Mouse (Mus musculus) embryonic fibroblast, embryonic 13.5 days (primary cell): ENCODE data around the gene Crabp2. TPM values are rescaled to one million over a fixed set of nuclear protein-coding genes. Genes with fewer than 3 reads are reported as not detected.

ENCODE experiments used
- H3K27ac ChIP-seq: 2 replicates; pipeline ENCODE4 v1.5.1; 2012; ENCODE audit warnings: low read length, control low read depth, inconsistent platforms; ENCODE audit not compliant: insufficient read depth
- H3K4me1 ChIP-seq: 2 replicates; pipeline ENCODE4 v1.6.1; 2011; ENCODE audit warnings: low read length; ENCODE audit not compliant: control insufficient read depth, insufficient read depth
- H3K4me3 ChIP-seq: 2 replicates; pipeline ENCODE4 v1.5.1; 2011; ENCODE audit warnings: mild to moderate bottlenecking, control low read depth, low read length; ENCODE audit not compliant: insufficient read depth
- CTCF ChIP-seq: IDR thresholded peaks from 2 replicates; pipeline ENCODE4 v1.5.1; 2011; ENCODE audit warnings: mild to moderate bottlenecking, control low read depth, low read length, moderate library complexity, borderline replicate concordance; ENCODE audit not compliant: insufficient read depth
- POLR2A ChIP-seq: IDR thresholded peaks from 2 replicates; pipeline ENCODE4 v1.6.1; 2011; ENCODE audit warnings: low read depth, mild to moderate bottlenecking, control low read depth, low read length, moderate library complexity
- polyA plus RNA-seq: library from polyadenylated mRNA; stranded (reverse); fragments of >200 nt; gene quantifications from 2 replicates; pipeline ENCODE4 v1.2.4, GENCODE M21; 2011; ENCODE audit warnings: low read depth; ENCODE audit not compliant: missing spikeins, insufficient read length

Crabp2 gene
- polyA plus RNA-seq, 1 experiment = 99.8 TPM

- Histone ChIP-seq H3K4me1 (no peaks in the 10 kb centered on the region), H3K27ac (no peak overlapping the region), H3K4me3 (no peak overlapping the region)
- no peak for TF ChIP-seq CTCF
- TF ChIP-seq POLR2A = no peak
Measured at GRCm38 (mm10) chr3:87996401-87996800, 47.9 kb downstream of the Crabp2 start.

GRCm38 (mm10) chr3:87996971-87997614, 48.6 kb downstream of the Crabp2 start:
- H3K27ac ChIP-seq = no peak overlapping the region
- TF ChIP-seq POLR2A = no peak
- no peak for TF ChIP-seq CTCF
- peak overlapping the region; percentile 9 for H3K4me3 ChIP-seq
- no peaks in the 10 kb centered on the region for H3K4me1 ChIP-seq

GRCm38 (mm10) chr3:87998747-87999146, 50.3 kb downstream of the Crabp2 start:
- TF ChIP-seq POLR2A (no peak), CTCF (no peak)
- no peaks in the 10 kb centered on the region for H3K4me1 ChIP-seq
- H3K4me3 ChIP-seq = no peak overlapping the region
- no peak overlapping the region for H3K27ac ChIP-seq

- TF ChIP-seq CTCF (no peak), POLR2A (no peak)
- no peak overlapping the region for H3K4me3 ChIP-seq
- H3K4me1 ChIP-seq = no peaks in the 10 kb centered on the region
- H3K27ac ChIP-seq = no peak overlapping the region
Measured at GRCm38 (mm10) chr3:87999243-87999895, 50.9 kb downstream of the Crabp2 start.

GRCm38 (mm10) chr3:88000181-88000580, 51.7 kb downstream of the Crabp2 start, which contains the start of gene Bcan:
Gene Bcan (minus strand): TSS chr3:88000230.
- H3K4me3 ChIP-seq = no peak within 1 kb of the TSS

GRCm38 (mm10) chr3:88000816-88001595, 52.5 kb downstream of the Crabp2 start:
- TF ChIP-seq POLR2A = no peak
- no peak for TF ChIP-seq CTCF
- Histone ChIP-seq H3K4me1 (no peaks in the 10 kb centered on the region), H3K27ac (no peak overlapping the region), H3K4me3 (no peak overlapping the region)

More at GRCm38 (mm10) chr3:88000181-88000580, 51.7 kb downstream of the Crabp2 start, which contains the start of gene Bcan:
- no peak for TF ChIP-seq CTCF
- no peak for TF ChIP-seq POLR2A
- H3K27ac ChIP-seq = no peak within 1 kb of the TSS
- H3K4me1 ChIP-seq = no peaks in the 10 kb centered on the region

GRCm38 (mm10) chr3:88002291-88002976, 54.0 kb downstream of the Crabp2 start:
- no peak overlapping the region for H3K27ac ChIP-seq
- no peaks in the 10 kb centered on the region for H3K4me1 ChIP-seq
- TF ChIP-seq POLR2A (no peak), CTCF (no peak)
- no peak overlapping the region for H3K4me3 ChIP-seq

Other genes with a start within 250 kb of the Crabp2 start
- 1.1 and 1.2 TPM in 2 replicates for gene Lrrc71, start 200.0 kb upstream of the Crabp2 start, polyA plus RNA-seq
- gene Ntrk1, start 153.5 kb upstream of the Crabp2 start, polyA plus RNA-seq = not detected in 2 replicates
- gene Insrr, start 151.7 kb upstream of the Crabp2 start, polyA plus RNA-seq = not detected in 2 replicates
- gene Pear1, start 124.4 kb upstream of the Crabp2 start, polyA plus RNA-seq = 65.8 and 74.0 TPM in 2 replicates
- not detected in 2 replicates for gene Sh2d2a, start 101.9 kb upstream of the Crabp2 start, polyA plus RNA-seq
- 27.5 and 34.2 TPM in 2 replicates for gene Prcc, start 63.1 kb upstream of the Crabp2 start, polyA plus RNA-seq
- gene Hdgf, start 42.3 kb upstream of the Crabp2 start, polyA plus RNA-seq = 267 and 287 TPM in 2 replicates
- 130 and 167 TPM in 2 replicates for gene Mrpl24, start 29.2 kb upstream of the Crabp2 start, polyA plus RNA-seq
- gene Isg20l2, start 18.4 kb upstream of the Crabp2 start, polyA plus RNA-seq = 41.6 and 54.7 TPM in 2 replicates
- 11.4 and 12.0 TPM in 2 replicates for gene Rrnad1, start 17.9 kb upstream of the Crabp2 start, polyA plus RNA-seq
- 25.7 and 71.2 TPM in 2 replicates for gene Nes, start 22.4 kb downstream of the Crabp2 start, polyA plus RNA-seq
- 0.61 TPM in 1 of 2 replicates, not detected in the other for gene Bcan, start 51.6 kb downstream of the Crabp2 start, polyA plus RNA-seq
- gene Hapln2, start 78.9 kb downstream of the Crabp2 start, polyA plus RNA-seq = not detected in 2 replicates
- gene Gpatch4, start 94.4 kb downstream of the Crabp2 start, polyA plus RNA-seq = 20.1 and 23.3 TPM in 2 replicates
- gene Naxe, start 109.8 kb downstream of the Crabp2 start, polyA plus RNA-seq = 90.8 and 97.3 TPM in 2 replicates
- not detected in 2 replicates for gene Ttc24, start 129.6 kb downstream of the Crabp2 start, polyA plus RNA-seq
- gene Iqgap3, start 133.3 kb downstream of the Crabp2 start, polyA plus RNA-seq = 14.8 and 20.1 TPM in 2 replicates
- gene Mef2d, start 193.7 kb downstream of the Crabp2 start, polyA plus RNA-seq = 49.1 and 57.0 TPM in 2 replicates